10 mouse cellular contexts compared by ENCODE assay signal in genomic region chr17:56814316-56815056, GRCm38 (mm10). TPM values are rescaled to one million over a fixed set of nuclear protein-coding genes. Genes with fewer than 3 reads are reported as not detected.
A peak's percentile ranks its signal among the peaks of the same experiment; 100 is the strongest.
DNase-seq lines count a peak whose midpoint lies in the region; ATAC-seq and TF ChIP-seq lines count a peak whose summit lies in the region.
"Had no signal": no experiment of that assay in that cellular context is flagged by ENCODE, and none has a peak within 500 bp of the region (broad histone marks: within the 10 kb centered on the region; RNA-seq: fewer than 3 reads in every experiment).

No protein-coding gene starts in this region.

- peaks cover 10% of the 10 kb centered on the region for H3K27me3 ChIP-seq in forebrain, embryonic 10.5 days (ENCODE audit: poor library complexity, severe bottlenecking)
- no peaks in the 10 kb centered on the region for H3K27me3 ChIP-seq in heart, embryonic 11.5 days (ENCODE audit: control insufficient read depth, insufficient read depth, low read length)
- H3K27me3 ChIP-seq in kidney, embryonic 14.5 days (ENCODE audit: control insufficient read depth, insufficient read depth, low read length), result no peaks in the 10 kb centered on the region
- no peaks in the 10 kb centered on the region for H3K27me3 ChIP-seq in limb, embryonic 11.5 days (ENCODE audit: control insufficient read depth, insufficient read depth, low read length)
- no peaks in the 10 kb centered on the region for H3K27me3 ChIP-seq in midbrain, postnatal 0 days (ENCODE audit: insufficient read depth, low read length)
- no peaks in the 10 kb centered on the region for H3K27me3 ChIP-seq in stomach, embryonic 15.5 days (replicated peaks)
- H3K27me3 ChIP-seq: lung, embryonic 15.5 days had no signal

- peak overlapping the region; percentile 23; the same call in 1 of the 2 replicates for H3K4me3 ChIP-seq in forebrain, embryonic 10.5 days
- H3K4me3 ChIP-seq in heart, embryonic 11.5 days (ENCODE audit: low read depth, low read length), result no peak overlapping the region
- no peak overlapping the region for H3K4me3 ChIP-seq in kidney, embryonic 14.5 days (ENCODE audit: low read length)
- no peak overlapping the region for H3K4me3 ChIP-seq in limb, embryonic 11.5 days (ENCODE audit: low read depth, low read length)
- H3K4me3 ChIP-seq in midbrain, postnatal 0 days (ENCODE audit: low read depth, low read length), result no peak overlapping the region
- no peak overlapping the region for H3K4me3 ChIP-seq in stomach, embryonic 15.5 days (replicated peaks)
- H3K4me3 ChIP-seq: lung, embryonic 15.5 days had no signal

- DNase-seq in cerebellum, postnatal 10 days, result peak; percentile 76 to 81
- no peak for DNase-seq in cerebellum, adult 9-10 months
- DNase-seq in forebrain, embryonic 10.5 days (ENCODE audit: extremely low spot score, low spot score), result peak; percentile 95
- DNase-seq in limb, embryonic 11.5 days (ENCODE audit: low spot score), result peak; percentile 88
- peak; percentile 92 for DNase-seq in midbrain, postnatal 0 days (ENCODE audit: low spot score)

- ATAC-seq in heart, embryonic 11.5 days (replicated peaks; ENCODE audit: insufficient number of reproducible peaks, low FRiP score, low TSS enrichment), result peak; percentile 39; the same call in 1 of the 2 replicates
- ATAC-seq in kidney, embryonic 14.5 days (ENCODE audit: low FRiP score, low TSS enrichment), result peak; percentile 65
- 0 out of 2 replicates have a peak, but pooled peaks have one; percentile 37 for ATAC-seq in limb, embryonic 11.5 days (ENCODE audit: insufficient number of reproducible peaks, low FRiP score, low TSS enrichment, low read depth)
- peak; percentile 80 for ATAC-seq in midbrain, postnatal 0 days (ENCODE audit: low FRiP score)
- 0 out of 2 replicates have a peak, but pooled peaks have one; percentile 36 for ATAC-seq in stomach, embryonic 15.5 days (ENCODE audit: insufficient read depth, low FRiP score, low read depth)

- H3K4me1 ChIP-seq in forebrain, embryonic 10.5 days, result peaks cover 81% of the 10 kb centered on the region
- peaks cover 27% of the 10 kb centered on the region for H3K4me1 ChIP-seq in heart, embryonic 11.5 days (ENCODE audit: control insufficient read depth, insufficient read depth, low read length)
- 0 out of 2 replicates have a peak, but pooled peaks cover 6% of the 10 kb centered on the region for H3K4me1 ChIP-seq in kidney, embryonic 14.5 days (ENCODE audit: control insufficient read depth, insufficient read depth, low read length)
- H3K4me1 ChIP-seq in limb, embryonic 11.5 days (ENCODE audit: control insufficient read depth, insufficient read depth, low read length), result no peaks in the 10 kb centered on the region; the same call in 1 of the 2 replicates
- peaks cover 11% of the 10 kb centered on the region for H3K4me1 ChIP-seq in midbrain, postnatal 0 days (ENCODE audit: insufficient read depth, low read length)
- H3K4me1 ChIP-seq in stomach, embryonic 15.5 days, result peaks cover 31% of the 10 kb centered on the region

- TF ChIP-seq CTCF in midbrain, postnatal 0 days (IDR thresholded peaks at IDR 0.05), result no peak

- H3K27ac ChIP-seq in forebrain, embryonic 10.5 days, result peak overlapping the region; percentile 88
- no peak overlapping the region for H3K27ac ChIP-seq in heart, embryonic 11.5 days (ENCODE audit: low read depth, low read length)
- H3K27ac ChIP-seq in kidney, embryonic 14.5 days (ENCODE audit: low read depth, low read length), result no peak overlapping the region
- no peak overlapping the region for H3K27ac ChIP-seq in limb, embryonic 11.5 days (replicated peaks; ENCODE audit: low read depth, low read length)
- peak overlapping the region; percentile 71 for H3K27ac ChIP-seq in midbrain, postnatal 0 days (ENCODE audit: low read depth, low read length)
- peak overlapping the region; percentile 59 for H3K27ac ChIP-seq in stomach, embryonic 15.5 days
- H3K27ac ChIP-seq: lung, embryonic 15.5 days had no signal

- 12% methylated on average over 24 of the region's 24 CpGs for WGBS in forebrain, embryonic 10.5 days
- 17% methylated on average over 24 of the region's 24 CpGs for WGBS in heart, embryonic 11.5 days (ENCODE audit: insufficient replicate concordance)
- WGBS in kidney, embryonic 14.5 days, result 17% methylated on average over 24 of the region's 24 CpGs
- WGBS in limb, embryonic 11.5 days, result 18% methylated on average over 24 of the region's 24 CpGs
- 5% methylated on average over 24 of the region's 24 CpGs for WGBS in midbrain, postnatal 0 days
- WGBS in stomach, embryonic 15.5 days, result 14% methylated on average over 24 of the region's 24 CpGs

- H3K4me2 ChIP-seq in heart, embryonic 11.5 days, result no peak overlapping the region
- H3K4me2 ChIP-seq in kidney, embryonic 14.5 days (replicated peaks; ENCODE audit: low read depth, low read length), result no peak overlapping the region
- no peak overlapping the region for H3K4me2 ChIP-seq in limb, embryonic 11.5 days (ENCODE audit: low read depth, severe bottlenecking)
- peak overlapping the region; percentile 26 for H3K4me2 ChIP-seq in midbrain, postnatal 0 days (ENCODE audit: low read depth, low read length, poor library complexity, severe bottlenecking)
- H3K4me2 ChIP-seq in stomach, embryonic 15.5 days, result 0 out of 2 replicates have a peak overlapping the region, but pooled peaks have one; percentile 8
- H3K4me2 ChIP-seq: lung, embryonic 15.5 days had no signal

- no peaks in the 10 kb centered on the region for H3K36me3 ChIP-seq in forebrain, embryonic 10.5 days (replicated peaks)
- H3K36me3 ChIP-seq in heart, embryonic 11.5 days (ENCODE audit: control insufficient read depth, insufficient read depth, low read length), result no peaks in the 10 kb centered on the region
- no peaks in the 10 kb centered on the region for H3K36me3 ChIP-seq in kidney, embryonic 14.5 days (ENCODE audit: control insufficient read depth, insufficient read depth, low read length)
- H3K36me3 ChIP-seq in limb, embryonic 11.5 days (ENCODE audit: control insufficient read depth, insufficient read depth, low read length), result no peaks in the 10 kb centered on the region
- no peaks in the 10 kb centered on the region for H3K36me3 ChIP-seq in midbrain, postnatal 0 days (ENCODE audit: insufficient read depth, low read length)
- H3K36me3 ChIP-seq in stomach, embryonic 15.5 days, result no peaks in the 10 kb centered on the region
- H3K36me3 ChIP-seq: lung, embryonic 15.5 days had no signal

- H3K9ac ChIP-seq in heart, embryonic 11.5 days (ENCODE audit: low read depth, low read length), result no peak overlapping the region
- H3K9ac ChIP-seq in kidney, embryonic 14.5 days (ENCODE audit: low read depth, low read length), result no peak overlapping the region
- no peak overlapping the region for H3K9ac ChIP-seq in limb, embryonic 11.5 days (ENCODE audit: low read length)
- no peak overlapping the region; the same call in 1 of the 2 replicates for H3K9ac ChIP-seq in midbrain, postnatal 0 days (replicated peaks; ENCODE audit: low read length, poor library complexity, severe bottlenecking)
- no peak overlapping the region for H3K9ac ChIP-seq in stomach, embryonic 15.5 days
- H3K9ac ChIP-seq: lung, embryonic 15.5 days had no signal

- no peaks in the 10 kb centered on the region for H3K9me3 ChIP-seq in forebrain, embryonic 10.5 days
- no peaks in the 10 kb centered on the region for H3K9me3 ChIP-seq in heart, embryonic 11.5 days (replicated peaks; ENCODE audit: control insufficient read depth, low read length)
- H3K9me3 ChIP-seq in kidney, embryonic 14.5 days (ENCODE audit: control insufficient read depth, low read length), result no peaks in the 10 kb centered on the region
- H3K9me3 ChIP-seq in limb, embryonic 11.5 days (ENCODE audit: control insufficient read depth, low read length), result no peaks in the 10 kb centered on the region
- no peaks in the 10 kb centered on the region for H3K9me3 ChIP-seq in midbrain, postnatal 0 days (ENCODE audit: low read length)
- no peaks in the 10 kb centered on the region for H3K9me3 ChIP-seq in stomach, embryonic 15.5 days
- H3K9me3 ChIP-seq: lung, embryonic 15.5 days had no signal

RNA-seq across cellular contexts. Expression of gene Rfx2, which starts 16.3 kb away (rescaled TPM):
- polyA plus RNA-seq in forebrain, embryonic 10.5 days (2016; fragmentation: Nextera tagmentation; extraction: Ambion mirVana), result 7.8 and 9.6 TPM in 2 replicates
- polyA plus RNA-seq in heart, embryonic 11.5 days (2014; fragmentation: Nextera tagmentation; extraction: Ambion mirVana), result 3.2 and 3.3 TPM in 2 replicates
- 2.3 and 3.9 TPM in 2 replicates for polyA plus RNA-seq in kidney, embryonic 14.5 days (2014; fragmentation: Nextera tagmentation; extraction: Ambion mirVana)
- polyA plus RNA-seq in limb, embryonic 11.5 days (2014; fragmentation: Nextera tagmentation; extraction: Ambion mirVana), result 2.7 and 2.9 TPM in 2 replicates
- total RNA-seq in midbrain, postnatal 0 days (2014; rRNA removed), result 5.1 and 5.7 TPM in 2 replicates
- polyA plus RNA-seq in midbrain, postnatal 0 days (2015; fragmentation: Nextera tagmentation; extraction: Ambion mirVana), result 2.3 and 3.0 TPM in 2 replicates
- 6.1 and 6.6 TPM in 2 replicates for polyA plus RNA-seq in stomach, embryonic 15.5 days (2015; fragmentation: Nextera tagmentation; extraction: Ambion mirVana)

RNA-seq across cellular contexts. Expression of gene Prr22, which starts 44.4 kb away (rescaled TPM):
- polyA plus RNA-seq in forebrain, embryonic 10.5 days (2016; fragmentation: Nextera tagmentation; extraction: Ambion mirVana), result 1.8 and 1.9 TPM in 2 replicates
- polyA plus RNA-seq in heart, embryonic 11.5 days (2014; fragmentation: Nextera tagmentation; extraction: Ambion mirVana), result 0.97 and 1.0 TPM in 2 replicates
- 1.7 and 2.3 TPM in 2 replicates for polyA plus RNA-seq in kidney, embryonic 14.5 days (2014; fragmentation: Nextera tagmentation; extraction: Ambion mirVana)
- 1.2 TPM in 2 replicates for polyA plus RNA-seq in limb, embryonic 11.5 days (2014; fragmentation: Nextera tagmentation; extraction: Ambion mirVana)
- 0.44 and 1.3 TPM in 2 replicates for total RNA-seq in midbrain, postnatal 0 days (2014; rRNA removed)
- polyA plus RNA-seq in midbrain, postnatal 0 days (2015; fragmentation: Nextera tagmentation; extraction: Ambion mirVana), result 0.61 and 1.1 TPM in 2 replicates
- polyA plus RNA-seq in stomach, embryonic 15.5 days (2015; fragmentation: Nextera tagmentation; extraction: Ambion mirVana), result 1.3 and 1.4 TPM in 2 replicates

RNA-seq across cellular contexts. Expression of gene Dus3l, which starts 49.9 kb away (rescaled TPM):
- polyA plus RNA-seq in forebrain, embryonic 10.5 days (2016; fragmentation: Nextera tagmentation; extraction: Ambion mirVana), result 46.0 and 46.2 TPM in 2 replicates
- polyA plus RNA-seq in heart, embryonic 11.5 days (2014; fragmentation: Nextera tagmentation; extraction: Ambion mirVana), result 28.4 and 32.1 TPM in 2 replicates
- 37.8 and 48.0 TPM in 2 replicates for polyA plus RNA-seq in kidney, embryonic 14.5 days (2014; fragmentation: Nextera tagmentation; extraction: Ambion mirVana)
- polyA plus RNA-seq in limb, embryonic 11.5 days (2014; fragmentation: Nextera tagmentation; extraction: Ambion mirVana), result 37.3 and 38.2 TPM in 2 replicates
- total RNA-seq in midbrain, postnatal 0 days (2014; rRNA removed), result 91.0 and 93.8 TPM in 2 replicates
- 103 and 114 TPM in 2 replicates for polyA plus RNA-seq in midbrain, postnatal 0 days (2015; fragmentation: Nextera tagmentation; extraction: Ambion mirVana)
- 40.1 and 48.2 TPM in 2 replicates for polyA plus RNA-seq in stomach, embryonic 15.5 days (2015; fragmentation: Nextera tagmentation; extraction: Ambion mirVana)

RNA-seq across cellular contexts. Expression of gene Nrtn, which starts 57.2 kb away (rescaled TPM):
- polyA plus RNA-seq in forebrain, embryonic 10.5 days (2016; fragmentation: Nextera tagmentation; extraction: Ambion mirVana), result 3.2 and 3.5 TPM in 2 replicates
- polyA plus RNA-seq in heart, embryonic 11.5 days (2014; fragmentation: Nextera tagmentation; extraction: Ambion mirVana), result 4.6 and 5.2 TPM in 2 replicates
- 9.5 and 12.9 TPM in 2 replicates for polyA plus RNA-seq in kidney, embryonic 14.5 days (2014; fragmentation: Nextera tagmentation; extraction: Ambion mirVana)
- polyA plus RNA-seq in limb, embryonic 11.5 days (2014; fragmentation: Nextera tagmentation; extraction: Ambion mirVana), result 19.0 and 19.9 TPM in 2 replicates
- total RNA-seq in midbrain, postnatal 0 days (2014; rRNA removed), result 12.5 and 13.4 TPM in 2 replicates
- polyA plus RNA-seq in midbrain, postnatal 0 days (2015; fragmentation: Nextera tagmentation; extraction: Ambion mirVana), result 7.4 and 8.0 TPM in 2 replicates
- 13.3 and 14.7 TPM in 2 replicates for polyA plus RNA-seq in stomach, embryonic 15.5 days (2015; fragmentation: Nextera tagmentation; extraction: Ambion mirVana)

RNA-seq across cellular contexts. Expression of gene Acsbg2, which starts 59.8 kb away (rescaled TPM):
- polyA plus RNA-seq in forebrain, embryonic 10.5 days (2016; fragmentation: Nextera tagmentation; extraction: Ambion mirVana), result not detected in 2 replicates
- not detected in 2 replicates for polyA plus RNA-seq in heart, embryonic 11.5 days (2014; fragmentation: Nextera tagmentation; extraction: Ambion mirVana)
- polyA plus RNA-seq in kidney, embryonic 14.5 days (2014; fragmentation: Nextera tagmentation; extraction: Ambion mirVana), result not detected in 2 replicates
- not detected in 2 replicates for polyA plus RNA-seq in limb, embryonic 11.5 days (2014; fragmentation: Nextera tagmentation; extraction: Ambion mirVana)
- total RNA-seq in midbrain, postnatal 0 days (2014; rRNA removed), result 0.11 TPM in 1 of 2 replicates, not detected in the other
- not detected in 2 replicates for polyA plus RNA-seq in midbrain, postnatal 0 days (2015; fragmentation: Nextera tagmentation; extraction: Ambion mirVana)
- polyA plus RNA-seq in stomach, embryonic 15.5 days (2015; fragmentation: Nextera tagmentation; extraction: Ambion mirVana), result not detected in 2 replicates
- polyA plus RNA-seq: C2C12; lung, embryonic 15.5 days had no signal

Comparison
In these comparisons a context has a peak if more than half of its experiments do, and no peak if none do; other contexts are left out.
1. H3K27ac ChIP-seq: peak in forebrain, embryonic 10.5 days (single experiment), midbrain, postnatal 0 days (single experiment) and stomach, embryonic 15.5 days (single experiment); none in heart, embryonic 11.5 days (single experiment), kidney, embryonic 14.5 days (single experiment) and limb, embryonic 11.5 days (single experiment).
2. H3K4me2 ChIP-seq: peak in midbrain, postnatal 0 days (single experiment) and stomach, embryonic 15.5 days (single experiment); none in heart, embryonic 11.5 days (single experiment), kidney, embryonic 14.5 days (single experiment) and limb, embryonic 11.5 days (single experiment).
3. Peak in every context shown above with its lines, with median percentiles within 50 percentile points of each other: ATAC-seq.